Mouse (Mus musculus) cerebellum, adult 9-10 months (tissue): ENCODE data around the gene Ttc28.
"Not testable (repeated sequence)": the region's sequence is repeated elsewhere in the genome, so short reads cannot be mapped to it uniquely, and the experiment has no call there.

Experiments used
- DNase-seq: peaks from one replicate; pipeline ENCODE4 v3.0.0; 2022

Gene Ttc28

DNA sequence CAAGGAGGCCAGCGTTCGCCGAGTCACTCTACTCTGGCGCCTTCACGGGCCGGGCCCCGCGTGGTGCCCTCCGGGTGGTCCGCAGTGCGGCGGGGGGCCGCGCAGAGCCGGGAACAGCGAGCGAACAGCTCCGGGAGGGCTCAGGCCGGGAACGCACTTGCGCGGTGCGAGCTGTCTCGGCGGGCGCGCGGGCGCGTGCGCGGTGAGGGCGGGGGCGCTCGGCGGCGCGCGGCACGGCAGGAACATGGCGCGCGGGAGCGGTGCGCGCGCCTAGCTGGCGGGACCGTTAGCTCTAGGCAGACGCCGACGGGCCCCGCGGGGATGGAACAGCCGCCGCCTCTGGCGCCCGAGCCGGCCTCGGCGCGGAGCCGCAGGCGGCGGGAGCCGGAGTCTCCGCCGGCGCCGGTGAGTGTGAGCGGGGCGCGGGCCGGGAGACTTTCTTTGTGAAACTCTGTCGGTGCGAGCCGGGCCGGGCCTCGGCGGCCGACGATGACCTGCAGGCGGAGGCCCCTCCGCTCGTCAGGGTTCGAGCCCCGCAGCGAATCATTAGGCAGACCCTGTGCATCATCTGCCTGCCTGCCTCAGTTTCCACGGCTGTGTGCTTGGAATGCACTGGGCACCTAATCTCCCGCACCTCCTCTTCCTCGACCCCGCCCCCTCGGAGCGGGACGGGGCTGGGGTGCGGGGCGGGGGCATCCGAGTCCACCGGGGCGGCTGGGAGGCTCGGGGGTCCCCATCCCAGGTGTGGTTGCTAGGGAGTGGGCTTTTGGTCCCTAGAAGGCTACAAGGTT is at the start of gene Ttc28:
TSS of gene Ttc28 (plus strand) at position 220 of the 791 bp plus-strand sequence.
- DNase-seq = peak; percentile 86

DNA sequence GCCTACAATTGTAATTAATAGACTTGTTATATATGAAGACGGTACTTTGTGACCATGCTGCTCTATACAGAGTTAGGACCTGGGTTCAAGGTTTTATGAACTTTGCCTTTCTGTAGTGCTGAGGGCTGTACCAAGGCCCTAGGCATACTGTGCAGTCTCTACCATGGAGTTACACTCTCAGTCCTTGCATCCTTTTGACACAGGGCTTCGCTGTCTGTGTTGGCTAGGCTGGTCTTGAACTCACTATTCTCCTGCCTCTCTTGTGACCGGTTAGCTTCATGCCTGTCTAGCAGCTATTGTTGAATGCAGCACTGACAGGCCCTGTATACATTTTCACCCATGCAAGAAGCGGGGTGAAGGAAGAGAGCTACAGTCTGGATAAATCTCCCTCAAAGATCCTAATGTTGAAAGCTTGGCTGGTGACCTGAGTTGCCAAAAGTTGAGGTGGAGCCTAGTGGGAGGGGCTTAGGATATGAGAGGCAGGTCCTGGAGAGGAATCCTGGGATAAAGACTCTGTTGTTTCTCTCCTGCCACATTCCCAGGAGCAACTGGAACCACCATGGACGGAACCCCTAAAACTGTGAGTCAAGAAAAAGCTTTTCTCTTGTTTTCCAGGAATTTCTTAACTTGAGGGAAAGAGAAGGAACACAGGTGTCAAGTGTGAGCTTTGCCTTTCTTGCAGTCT is 48.4 kb upstream of the Ttc28 start:
- DNase-seq = no peak

DNA sequence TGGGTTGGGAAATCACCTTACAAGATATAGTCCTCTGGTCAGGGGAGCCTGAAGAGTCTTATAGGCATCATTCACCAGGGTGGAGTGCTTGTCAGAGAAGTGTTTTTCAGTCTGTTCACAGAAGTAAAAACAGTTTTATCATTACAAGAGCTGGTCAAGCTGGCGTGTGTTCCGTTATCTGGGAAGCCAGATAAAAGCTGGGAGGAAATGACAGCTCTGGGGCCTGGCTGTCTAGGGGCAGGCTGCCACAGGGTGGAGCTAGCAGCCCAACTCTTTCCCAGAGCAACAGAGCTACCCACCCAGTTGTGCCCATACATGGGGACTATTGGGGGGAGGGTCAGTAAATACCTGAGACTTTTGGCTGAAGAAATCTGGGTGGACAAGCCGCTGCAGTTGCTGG is 43.6 kb upstream of the Ttc28 start:
- DNase-seq = no peak

DNA sequence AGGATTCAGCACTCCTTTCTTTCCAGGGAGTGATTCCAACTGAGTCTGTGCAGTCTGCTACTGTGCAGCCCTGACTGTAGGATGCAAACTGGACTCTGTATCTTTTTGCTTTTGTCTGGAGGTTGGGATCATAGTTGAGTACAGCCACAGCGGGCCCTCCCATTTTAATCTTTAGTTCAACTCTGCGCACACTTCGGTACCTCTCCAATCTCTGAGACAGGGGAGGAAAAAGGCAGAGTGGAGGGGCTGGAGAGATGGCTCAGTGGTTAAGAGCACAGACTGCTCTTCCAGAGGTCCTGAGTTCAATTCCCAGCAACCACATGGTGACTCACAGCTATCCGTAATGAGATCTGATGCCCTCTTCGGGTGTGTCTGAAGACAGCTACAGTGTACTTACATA is 41.6 kb upstream of the Ttc28 start:
- DNase-seq = peak; percentile 17

DNA sequence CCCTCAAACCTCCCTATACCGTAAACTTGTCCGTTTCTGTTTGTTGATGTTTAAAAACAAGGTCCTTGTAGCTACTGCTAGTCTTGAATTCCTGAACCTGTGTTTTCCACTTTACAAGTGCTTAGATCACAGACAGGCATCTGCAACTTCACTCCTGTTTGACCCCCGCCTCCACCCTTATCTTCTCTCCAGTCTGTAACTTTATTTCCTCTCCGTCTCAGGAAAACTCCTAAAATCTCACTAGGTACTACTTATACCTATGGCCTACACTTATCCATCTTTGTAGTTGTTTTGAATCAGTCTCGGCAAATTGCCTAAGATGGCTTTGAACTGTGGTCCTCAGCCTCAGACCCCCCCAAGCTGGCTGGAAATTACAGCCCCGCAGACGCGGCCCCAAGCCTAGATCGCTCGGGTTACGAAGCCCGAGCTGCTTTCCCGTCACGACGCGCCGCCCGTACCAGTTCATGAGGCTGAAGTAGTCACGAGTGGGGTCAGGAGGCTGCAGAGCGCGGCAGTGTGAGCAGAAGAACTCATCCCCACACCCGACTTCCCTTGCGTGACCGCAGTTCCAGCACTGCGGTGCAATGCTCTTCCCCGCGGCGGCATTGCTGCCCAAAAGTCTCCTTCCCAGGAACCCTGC is 40.4 kb upstream of the Ttc28 start:
- no peak for DNase-seq

GRCm38 (mm10) chr5:110839678-110840365 is 39.8 kb upstream of the Ttc28 start, which contains the start of the genes Hscb and Chek2:
Gene Hscb, minus strand, starts transcription at chr5:110839777.
Gene Chek2, plus strand, starts transcription at chr5:110839979.
- DNase-seq = peak; percentile 99

DNA sequence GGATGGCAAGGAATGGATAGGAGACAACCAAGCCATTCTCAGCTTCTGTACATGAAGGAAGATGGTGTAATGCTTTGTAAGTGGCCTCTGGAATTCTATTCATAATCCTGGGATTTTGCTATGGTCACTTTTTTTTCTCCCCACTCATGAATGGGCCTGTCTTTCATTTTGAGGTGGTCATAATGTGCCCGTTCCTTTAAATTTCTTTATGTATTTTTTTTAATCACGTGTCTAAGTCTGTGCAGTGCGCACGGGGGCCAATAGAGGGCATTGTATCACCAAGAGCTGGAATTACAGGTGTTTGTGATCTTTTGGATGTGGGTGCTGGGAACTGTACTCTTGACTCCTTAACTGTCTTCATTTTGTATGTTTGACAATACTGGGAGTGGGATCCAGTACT is 39.1 kb upstream of the Ttc28 start:
- peak; percentile 76 for DNase-seq

- DNase-seq = peak; percentile 20
These were observed 38.3 kb upstream of the Ttc28 start for GRCm38 (mm10) chr5:110841046-110841862.

- DNase-seq = no peak
These were observed 26.6 kb upstream of the Ttc28 start for GRCm38 (mm10) chr5:110852990-110853389.

DNA sequence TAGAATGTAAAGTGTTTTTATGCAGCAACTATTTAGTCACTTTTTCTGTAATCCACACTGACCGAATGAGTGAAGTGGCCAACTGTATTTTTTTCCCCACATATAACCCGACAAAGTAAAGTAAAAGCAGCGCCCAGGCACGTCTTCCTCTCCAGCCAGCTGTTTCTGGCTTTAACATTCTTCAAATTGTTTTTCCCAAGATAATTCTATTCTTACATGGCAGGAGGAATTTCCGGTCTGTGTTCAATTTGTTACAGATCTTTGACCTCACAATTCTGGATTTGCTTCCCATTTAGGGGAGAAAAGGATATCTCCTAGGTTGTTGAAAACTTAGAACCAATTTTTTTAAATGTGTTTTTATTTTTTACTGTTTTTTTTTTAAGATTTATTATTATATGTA is 22.5 kb upstream of the Ttc28 start:
- no peak for DNase-seq

- no peak for DNase-seq
These were observed 20.5 kb upstream of the Ttc28 start for GRCm38 (mm10) chr5:110859013-110859650.

GRCm38 (mm10) chr5:110860445-110860844 is 19.2 kb upstream of the Ttc28 start:
- DNase-seq = no peak

DNA sequence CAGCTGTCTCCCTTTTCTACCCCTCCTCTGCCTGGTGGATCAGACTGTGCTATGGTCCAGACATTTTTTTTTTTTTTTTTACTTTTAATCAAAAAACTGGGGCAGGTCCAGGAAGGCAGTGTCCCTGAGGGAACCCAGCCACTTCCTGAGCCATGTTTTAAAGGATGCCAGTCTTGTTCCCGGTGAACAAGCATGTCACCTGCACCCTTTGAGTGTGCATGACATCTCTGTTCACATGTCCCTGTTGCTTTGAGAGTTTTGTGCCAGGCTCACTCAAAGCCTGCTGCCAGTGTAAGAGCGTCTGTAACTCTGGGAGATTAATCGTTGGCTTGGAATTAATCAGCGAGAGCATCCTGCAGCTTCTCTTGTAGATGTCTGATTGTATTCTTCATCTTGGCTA is 11.1 kb upstream of the Ttc28 start:
- no peak for DNase-seq

GRCm38 (mm10) chr5:110869242-110869669 is 10.3 kb upstream of the Ttc28 start:
- no peak for DNase-seq

DNA sequence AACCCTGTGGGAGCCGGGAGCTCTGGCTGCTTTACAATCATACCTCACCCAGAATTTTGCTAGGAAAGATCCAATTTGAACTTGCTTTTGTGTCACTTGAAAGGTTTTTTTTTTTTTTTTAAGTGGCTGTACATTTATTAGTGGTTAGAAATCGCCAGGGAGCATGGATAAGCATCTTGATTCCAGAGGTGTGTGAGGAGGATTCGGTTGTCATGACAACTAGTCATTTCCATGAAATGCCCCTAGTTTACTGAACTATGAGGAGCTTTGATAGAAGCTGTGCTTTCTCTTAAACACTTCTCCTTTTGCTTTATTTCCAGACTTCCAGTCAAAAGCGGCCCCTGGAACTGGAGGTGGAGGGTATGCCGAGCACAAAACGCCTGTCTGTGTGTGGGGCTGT is 6.4 kb upstream of the Ttc28 start:
- DNase-seq = no peak

GRCm38 (mm10) chr5:110874711-110875110 is 4.9 kb upstream of the Ttc28 start:
- DNase-seq = no peak

DNA sequence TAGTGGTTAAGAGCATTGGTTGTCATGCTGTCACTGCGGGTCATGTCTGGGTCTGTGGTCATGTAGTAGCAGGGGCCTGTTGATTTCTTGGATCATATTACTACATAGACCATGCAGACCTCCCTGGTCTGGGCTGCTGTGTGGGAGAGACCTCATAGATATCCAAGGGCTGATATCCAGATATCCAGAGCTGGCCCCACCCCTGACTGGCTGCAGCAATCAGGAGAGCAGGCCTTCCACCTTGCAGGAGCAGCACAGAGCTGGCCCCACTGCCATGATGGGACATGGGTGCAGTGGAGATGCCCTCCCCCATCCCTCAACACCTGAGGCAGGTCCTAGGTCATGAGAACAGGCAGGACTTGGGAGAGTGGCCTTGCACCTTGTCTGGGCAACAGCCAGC is 4.3 kb upstream of the Ttc28 start:
- DNase-seq = no peak

DNA sequence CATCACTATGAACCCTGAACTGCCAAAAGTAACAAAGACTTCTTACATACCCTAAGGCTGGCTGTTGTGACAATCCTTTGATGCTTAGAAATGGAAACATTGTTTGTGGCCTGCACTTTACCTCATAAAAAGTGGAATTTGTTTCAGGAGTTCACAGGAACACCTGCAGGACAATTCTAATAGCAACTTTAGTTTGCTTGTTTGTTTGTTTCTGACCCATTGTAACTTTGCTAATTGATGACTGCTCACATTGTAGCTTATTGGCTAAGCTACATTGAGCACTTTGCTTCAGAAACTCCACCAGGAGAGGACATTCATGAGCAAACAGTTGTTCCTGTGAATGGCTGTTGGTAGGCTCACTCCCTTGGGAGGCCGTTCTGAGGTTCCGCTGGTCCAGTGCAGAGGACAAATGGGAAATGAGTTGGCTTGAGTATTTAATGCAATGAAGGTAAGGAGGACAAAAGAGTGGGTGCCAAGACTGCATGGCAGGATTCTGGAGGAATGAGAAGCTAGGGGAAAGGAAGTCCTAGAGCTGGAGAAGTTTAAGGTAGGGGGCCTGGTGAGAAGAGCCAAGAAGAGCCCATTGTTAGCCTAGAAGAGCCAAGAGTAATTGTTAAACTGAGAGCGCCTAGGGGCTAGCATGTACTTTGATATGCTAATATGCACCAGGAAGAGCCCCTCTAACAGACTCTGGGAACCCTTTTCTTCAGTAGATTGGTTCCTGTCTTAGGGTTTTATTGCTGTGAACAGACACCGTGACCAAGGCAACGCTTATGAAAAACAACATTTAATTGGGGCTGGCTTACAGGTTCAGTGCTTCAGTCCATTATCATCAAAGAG is 1.7 kb upstream of the Ttc28 start:
- DNase-seq = no peak

DNA sequence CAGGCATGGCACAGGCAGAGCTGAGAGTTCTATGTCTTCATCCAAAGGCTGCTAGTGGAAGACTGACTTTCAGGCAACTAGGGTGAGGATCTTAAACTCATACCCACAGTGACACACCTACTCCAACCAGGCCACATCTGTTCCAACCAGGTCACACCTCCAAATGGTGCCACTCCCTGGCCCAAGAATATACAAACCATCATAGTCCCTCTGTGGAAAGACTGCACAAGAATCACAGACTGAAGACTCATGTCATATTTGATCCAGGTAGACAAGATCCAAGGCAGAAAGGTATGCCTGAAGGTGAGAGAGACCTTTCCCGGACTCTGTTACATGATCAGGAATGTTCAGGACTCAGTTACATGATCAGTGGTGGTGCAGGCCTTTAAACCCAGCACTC is 1.1 kb upstream of the Ttc28 start:
- not testable (repeated sequence) for DNase-seq

- DNase-seq = no peak
These were observed 561 bp upstream of the Ttc28 start for GRCm38 (mm10) chr5:110879042-110879441.

DNA sequence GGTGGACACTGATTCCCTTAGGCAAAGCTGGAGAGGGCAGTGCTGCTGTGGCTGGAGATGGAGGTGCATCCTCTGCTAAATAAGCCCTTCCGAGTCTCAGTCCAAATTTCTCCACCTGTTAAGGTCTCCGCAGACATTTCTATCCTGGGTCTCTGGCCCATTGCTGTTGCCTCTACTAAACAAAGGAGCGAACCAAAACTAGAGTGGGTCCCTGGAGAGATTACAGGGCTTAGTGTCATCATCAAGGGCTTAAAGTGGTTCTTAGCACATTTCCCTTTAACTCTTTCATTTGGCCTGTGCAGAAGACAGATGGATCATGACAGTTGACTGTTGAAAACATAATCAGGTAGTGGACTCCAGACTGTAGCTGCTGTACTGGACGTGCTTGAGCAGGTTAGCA is 9.0 kb downstream of the Ttc28 start:
- DNase-seq = no peak
